Mouse (Mus musculus) megakaryocyte progenitor cell, adult 5-6 weeks (primary cell): ENCODE results near the gene Slc45a3. TPM values are rescaled to one million over a fixed set of nuclear protein-coding genes. Genes with fewer than 3 reads are reported as not detected.

ENCODE experiments used
- ATAC-seq: replicated peaks from 2 replicates; pipeline ENCODE4 v1.8.0; 2016; ENCODE audit warnings: mild to moderate bottlenecking, moderate TSS enrichment, inconsistent platforms; ENCODE audit not compliant: poor library complexity
- total RNA-seq, 2 experiments: library from RNA; stranded (forward) in 1 of 2; stranded (reverse) in 1 of 2; fragments of 157-497, 149-512 nt in 1 of 2; fragments of 200-1000 nt in 1 of 2; gene quantifications; 2 replicates each; pipeline versions ENCODE4 v1.2.3 to v1.2.4; 2015 to 2017

Gene Slc45a3
- total RNA-seq, 2 experiments from 2014 or later: 1.1 to 2.7 TPM

DNA sequence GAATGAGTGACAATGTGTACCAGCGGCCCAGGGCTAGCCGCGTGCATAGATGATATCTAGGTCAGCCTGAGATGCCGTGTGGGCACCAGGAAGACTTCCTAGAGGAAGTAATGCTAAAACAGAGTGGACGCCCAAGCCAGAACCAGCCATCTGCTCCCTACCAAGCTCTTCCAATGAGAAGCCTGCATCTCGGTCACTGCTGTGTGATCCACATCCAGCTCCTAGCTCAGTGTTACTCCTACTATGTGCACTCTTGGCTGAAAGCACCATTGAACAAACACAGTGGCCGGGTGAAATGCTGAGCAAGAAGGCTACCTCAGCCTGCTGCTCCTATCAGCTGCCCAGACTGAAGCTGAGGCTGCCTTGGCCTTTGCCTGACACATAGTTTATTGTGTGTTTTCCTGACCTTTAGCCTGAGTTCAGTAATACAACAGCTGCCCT, 29.8 kb downstream of the Slc45a3 start:
- 0 out of 2 replicates have a peak, but pooled peaks have one; percentile 19 for ATAC-seq

DNA sequence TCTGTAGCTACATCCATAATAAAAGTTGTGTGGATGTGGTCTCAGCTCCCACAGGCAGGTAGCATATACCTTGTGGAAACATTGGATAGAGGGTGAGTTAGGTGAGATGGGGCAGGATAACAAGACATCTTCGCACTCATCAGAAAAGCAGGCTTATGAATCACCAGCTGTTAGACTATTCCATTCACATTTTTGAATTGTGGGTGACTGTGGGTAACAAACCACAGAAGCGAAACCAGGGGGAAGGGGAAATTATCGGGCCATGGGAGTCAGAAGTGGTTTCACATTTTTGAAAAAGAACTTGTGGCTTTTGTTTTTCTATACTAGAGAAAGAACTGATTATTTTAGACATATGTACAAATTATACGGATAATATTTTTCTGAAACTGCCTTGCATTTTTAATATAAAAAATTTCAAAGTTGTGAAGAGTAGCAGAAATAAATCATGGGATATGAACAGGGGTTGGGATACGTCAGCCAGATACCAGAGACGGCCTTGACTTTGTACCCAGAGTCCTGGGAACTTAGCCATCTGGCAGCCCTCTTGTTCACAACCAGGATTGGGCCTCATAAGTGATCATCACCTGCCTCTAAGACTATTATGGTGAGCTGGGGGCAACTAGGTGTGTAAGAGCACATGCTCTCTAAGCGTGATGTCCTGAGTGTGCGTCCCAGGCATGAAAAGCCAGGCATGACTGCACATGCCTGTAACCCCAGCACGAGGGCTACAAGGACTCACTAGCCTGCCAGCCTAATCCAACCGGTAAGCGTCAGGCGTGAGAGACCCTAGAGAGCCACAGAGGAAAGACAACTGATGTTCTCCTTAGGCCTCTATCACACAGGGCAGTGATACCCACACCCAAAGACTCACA, 30.6 kb downstream of the Slc45a3 start:
- 0 out of 2 replicates have a peak, but pooled peaks have one; percentile 45 for ATAC-seq

DNA sequence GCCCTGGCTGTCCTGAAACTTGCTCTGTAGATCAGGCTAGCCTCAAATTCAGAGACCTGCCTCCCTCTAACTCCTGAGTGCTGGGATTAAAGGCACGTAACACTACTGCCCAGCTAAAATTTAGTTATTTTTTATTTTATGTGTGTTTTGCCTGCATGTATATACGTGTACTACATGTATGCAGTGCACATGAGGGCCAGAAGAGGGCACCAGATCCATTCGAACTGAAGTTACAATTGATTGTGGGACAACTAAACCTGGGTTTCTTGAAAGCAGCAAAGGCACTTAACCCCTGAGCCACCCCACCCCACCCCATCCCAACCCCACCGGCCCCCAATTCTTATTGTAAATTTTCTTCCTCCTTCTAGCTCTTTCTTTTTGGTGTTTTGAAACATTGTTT, 32.3 kb downstream of the Slc45a3 start:
- ATAC-seq: peak; percentile 88

DNA sequence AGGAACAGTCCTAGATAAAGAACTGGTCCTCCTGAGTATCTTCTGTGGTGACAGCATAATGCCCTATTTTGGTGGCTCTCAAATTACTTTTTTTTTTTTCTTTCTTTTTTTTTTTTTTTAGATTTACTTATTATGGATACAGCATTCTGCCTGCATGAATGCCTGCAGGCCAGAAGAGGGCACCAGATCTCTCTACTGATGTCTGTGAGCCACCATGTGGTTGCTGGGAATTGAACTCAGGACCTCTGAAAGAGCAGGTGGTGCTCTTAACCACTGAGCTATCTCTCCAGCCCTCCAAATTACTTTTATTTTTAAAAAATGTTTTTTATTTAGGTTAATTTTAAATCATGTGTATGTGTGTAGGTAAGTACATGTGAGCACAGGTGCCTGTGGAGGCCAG, 37.7 kb downstream of the Slc45a3 start:
- peak; percentile 26 for ATAC-seq

DNA sequence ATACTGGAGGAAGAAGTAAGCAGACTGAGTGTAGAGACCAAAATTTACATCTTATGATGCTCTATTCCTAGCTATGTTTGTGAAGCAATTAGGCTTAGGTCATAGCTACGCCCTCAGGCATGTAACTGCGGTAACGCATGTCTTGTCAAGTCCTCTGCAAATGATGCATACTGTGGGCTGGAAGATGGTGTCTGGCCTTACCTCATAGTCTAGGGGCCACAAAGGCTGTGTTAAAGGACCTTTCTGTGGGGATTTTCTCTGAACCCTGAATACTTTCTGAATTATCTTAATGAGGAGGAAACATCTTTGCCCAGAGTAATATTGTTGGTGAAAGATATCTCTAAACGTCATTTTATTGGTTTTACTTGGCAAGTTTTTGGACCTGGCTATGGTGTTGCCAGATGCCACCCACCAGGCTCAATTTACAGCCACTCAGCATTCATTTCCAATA, 39.1 kb downstream of the Slc45a3 start:
- peak; percentile 81 for ATAC-seq

DNA sequence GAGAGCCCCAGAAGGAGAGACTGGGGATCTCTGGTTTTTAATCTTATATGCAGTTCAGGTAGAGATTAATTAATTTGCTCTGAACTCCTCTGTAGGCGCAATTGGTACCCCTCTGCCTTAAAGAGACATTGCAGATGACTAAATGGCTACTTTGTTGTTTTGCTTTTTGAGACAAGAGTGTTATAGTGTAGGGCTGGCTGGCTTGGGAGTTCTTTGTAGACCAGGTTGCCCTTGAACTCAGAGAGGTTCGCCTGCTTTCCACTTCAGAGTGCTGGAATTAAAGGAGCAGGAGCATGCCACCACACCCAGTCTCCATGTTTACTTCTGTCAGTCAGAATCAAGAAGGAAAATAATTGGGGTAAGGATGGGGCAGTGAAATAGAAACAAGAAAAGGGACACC, 40.3 kb downstream of the Slc45a3 start:
- ATAC-seq: no peak

DNA sequence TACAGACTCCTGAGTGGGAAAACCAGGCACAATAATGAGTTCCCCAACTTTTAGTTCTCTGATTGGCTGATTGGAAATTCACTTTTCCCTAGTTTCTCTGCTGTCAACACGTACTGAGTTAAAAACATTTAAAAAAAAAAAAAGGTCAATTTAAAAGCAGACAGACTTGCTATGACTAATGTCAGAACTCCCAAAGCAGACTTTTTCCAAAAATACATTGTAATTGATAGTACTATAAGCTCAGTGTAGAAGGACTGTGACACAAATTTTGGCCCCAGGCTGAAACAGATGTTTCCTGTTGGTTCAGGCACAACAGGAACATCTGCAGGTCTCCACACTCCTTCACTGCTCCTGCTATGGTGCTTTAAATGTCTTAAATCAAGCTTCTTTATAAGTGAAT, 41.0 kb downstream of the Slc45a3 start:
- ATAC-seq: no peak

DNA sequence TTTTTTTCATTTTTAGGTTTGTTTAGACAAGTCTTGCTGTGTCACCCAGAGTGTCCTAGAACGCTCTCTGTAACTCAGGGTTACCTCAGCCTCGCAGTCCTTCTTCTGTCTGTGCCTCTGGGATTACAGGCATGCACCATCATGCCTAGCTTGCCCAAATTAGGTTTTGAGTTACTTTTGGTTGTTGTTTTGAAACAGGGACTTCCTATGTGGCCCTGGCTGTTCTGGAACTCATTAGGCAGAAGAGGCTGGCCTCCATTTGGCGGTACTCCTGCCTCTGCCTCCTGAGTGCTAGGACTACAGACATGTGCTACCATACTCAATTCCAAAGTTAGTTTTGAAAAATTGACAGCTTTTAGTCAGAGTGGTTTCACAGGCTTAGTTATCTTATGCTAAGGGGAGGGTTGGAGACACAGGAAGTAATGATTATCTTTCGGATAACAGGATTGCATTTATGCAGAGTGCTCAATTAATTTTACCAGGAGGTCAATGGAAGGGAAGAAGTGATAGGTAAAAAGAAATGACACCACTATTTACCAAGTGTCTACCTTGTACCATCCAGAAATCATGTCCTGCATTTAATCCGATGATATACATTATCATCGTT, 41.9 kb downstream of the Slc45a3 start:
- ATAC-seq: no peak

DNA sequence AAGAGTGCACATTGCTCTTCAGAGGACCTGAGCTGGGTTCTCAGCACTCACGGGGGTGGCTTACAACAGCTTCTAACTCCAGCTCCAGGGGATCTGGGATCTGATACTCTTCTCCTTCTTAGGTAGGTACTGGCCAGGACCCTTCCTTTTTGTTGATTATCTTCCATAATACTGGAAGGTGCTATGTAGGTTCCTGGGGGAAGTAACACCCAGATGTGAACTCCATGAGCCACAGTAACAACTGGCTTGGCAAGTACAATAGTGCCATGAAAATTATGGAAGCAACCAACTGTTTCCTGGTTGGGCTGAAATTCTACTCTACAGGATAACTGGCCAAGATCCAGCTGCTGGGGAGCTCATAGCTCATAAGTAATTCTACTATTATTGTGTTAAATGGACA, 42.7 kb downstream of the Slc45a3 start:
- ATAC-seq: no peak

DNA sequence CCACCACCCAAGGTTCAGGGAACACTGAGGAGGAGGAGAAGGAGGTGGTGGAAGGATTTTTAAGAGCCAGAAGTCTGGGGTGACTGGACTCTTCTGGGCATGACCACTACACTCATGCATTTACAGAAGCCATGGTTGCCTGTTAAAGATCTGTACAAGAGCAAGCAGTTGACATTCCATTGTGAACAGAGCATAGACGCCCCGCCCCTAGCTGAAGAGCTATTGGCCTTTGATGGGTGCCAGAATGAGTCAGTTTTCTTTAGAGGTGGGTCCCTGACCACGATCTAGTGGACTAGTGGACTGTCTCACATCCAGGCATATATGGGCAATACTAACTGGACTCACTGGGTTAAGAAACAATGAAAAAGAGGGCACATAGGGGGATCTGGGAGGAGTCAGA, 43.3 kb downstream of the Slc45a3 start:
- no peak for ATAC-seq

DNA sequence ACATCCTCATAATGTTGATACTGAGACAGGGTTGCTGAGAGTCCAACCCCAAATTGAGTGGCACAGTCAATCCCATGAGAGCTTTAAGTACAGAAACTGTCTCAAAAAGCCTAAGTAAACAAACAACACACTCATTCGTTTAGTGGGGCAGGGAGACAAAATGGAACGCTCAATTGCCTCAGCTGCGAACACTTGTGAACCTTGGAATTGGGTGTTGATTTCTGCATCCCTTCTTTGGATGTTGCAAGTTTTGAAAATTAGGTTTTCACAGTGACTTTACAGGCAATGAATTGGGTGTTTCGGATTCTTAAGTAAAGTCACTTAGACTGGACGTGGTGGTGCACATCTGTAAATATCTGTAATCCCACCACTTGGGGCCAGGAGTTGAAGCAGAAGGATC, 44.0 kb downstream of the Slc45a3 start:
- no peak for ATAC-seq

DNA sequence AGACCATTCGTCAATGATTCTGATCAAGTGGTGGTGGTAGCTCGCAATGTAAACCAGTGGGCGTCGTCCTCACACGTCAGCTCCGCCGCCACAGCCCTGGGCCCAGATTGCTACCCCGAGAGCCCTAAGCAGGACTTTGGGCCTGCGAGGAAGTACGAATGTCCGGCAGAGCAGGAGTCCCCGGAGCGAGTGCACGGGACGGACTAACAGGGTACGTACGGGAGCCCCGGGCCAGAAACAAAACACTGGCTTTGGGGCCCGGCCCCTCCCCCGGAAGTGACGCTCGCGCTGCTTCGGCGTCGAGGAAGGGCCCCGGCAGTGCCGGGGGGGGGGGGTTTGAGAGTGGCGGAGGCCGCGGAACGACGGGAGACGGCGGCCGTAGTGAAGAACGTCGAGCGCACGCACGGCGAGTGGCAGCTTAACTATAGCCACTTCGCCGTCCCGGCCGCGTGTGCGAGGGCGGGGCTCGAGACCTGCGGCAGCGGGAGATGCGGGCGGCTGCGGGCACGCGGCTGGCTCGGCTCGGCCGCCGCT, 44.6 kb downstream of the Slc45a3 start, which contains the start of gene Elk4:
Gene Elk4, plus strand, starts transcription at position 326 of the 534 bp plus-strand sequence.
- peak; percentile 57 for ATAC-seq

DNA sequence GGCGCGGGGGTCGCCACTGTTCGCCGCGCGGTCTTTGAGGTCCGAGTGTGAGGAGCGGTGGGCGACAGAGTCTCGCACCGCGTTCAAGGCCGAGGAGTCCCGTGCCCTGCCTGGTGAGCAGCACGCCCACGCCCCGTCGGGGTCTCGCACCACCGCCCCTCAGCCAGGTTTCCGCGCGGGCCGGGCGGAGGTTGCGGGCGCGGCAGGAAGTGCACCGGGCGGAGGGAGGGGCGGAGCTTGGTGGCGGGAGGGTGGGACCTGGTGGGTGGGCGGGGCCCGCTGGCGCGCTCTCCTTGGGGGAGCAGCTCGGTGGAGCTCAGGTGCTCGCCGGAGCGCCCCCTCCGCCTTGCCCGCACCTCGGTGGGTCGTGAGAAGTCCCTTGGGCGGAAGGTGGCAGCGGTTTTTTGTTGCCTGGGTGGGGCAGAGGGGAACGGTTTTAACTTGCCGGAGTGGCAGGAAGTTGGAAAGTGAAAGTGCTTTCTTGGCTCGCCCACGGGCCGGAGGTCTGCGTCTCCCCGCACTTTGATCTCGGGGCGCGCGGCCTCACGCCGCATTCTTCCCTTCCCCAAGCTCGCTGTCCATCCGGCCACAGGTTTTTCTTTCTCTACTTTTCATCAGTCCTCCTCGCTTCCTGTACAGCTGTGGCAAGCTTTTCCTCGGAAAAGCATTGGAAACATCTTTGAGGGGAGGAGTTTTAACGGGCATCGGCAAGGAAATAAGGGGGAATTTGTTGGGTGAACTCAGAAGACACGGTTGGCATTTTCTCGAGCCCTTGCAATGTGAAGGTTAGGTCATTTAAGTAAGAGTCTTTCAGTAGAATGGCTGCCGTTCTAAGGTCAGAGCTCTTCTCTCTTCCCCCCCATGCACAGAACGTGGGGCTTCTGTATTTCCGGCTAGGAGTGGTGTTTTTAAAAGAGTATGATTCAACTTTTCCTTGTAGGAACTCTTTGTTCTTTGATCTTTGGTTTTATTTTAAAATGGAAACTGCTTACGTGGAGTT, 45.4 kb downstream of the Slc45a3 start:
- peak; percentile 69 for ATAC-seq

DNA sequence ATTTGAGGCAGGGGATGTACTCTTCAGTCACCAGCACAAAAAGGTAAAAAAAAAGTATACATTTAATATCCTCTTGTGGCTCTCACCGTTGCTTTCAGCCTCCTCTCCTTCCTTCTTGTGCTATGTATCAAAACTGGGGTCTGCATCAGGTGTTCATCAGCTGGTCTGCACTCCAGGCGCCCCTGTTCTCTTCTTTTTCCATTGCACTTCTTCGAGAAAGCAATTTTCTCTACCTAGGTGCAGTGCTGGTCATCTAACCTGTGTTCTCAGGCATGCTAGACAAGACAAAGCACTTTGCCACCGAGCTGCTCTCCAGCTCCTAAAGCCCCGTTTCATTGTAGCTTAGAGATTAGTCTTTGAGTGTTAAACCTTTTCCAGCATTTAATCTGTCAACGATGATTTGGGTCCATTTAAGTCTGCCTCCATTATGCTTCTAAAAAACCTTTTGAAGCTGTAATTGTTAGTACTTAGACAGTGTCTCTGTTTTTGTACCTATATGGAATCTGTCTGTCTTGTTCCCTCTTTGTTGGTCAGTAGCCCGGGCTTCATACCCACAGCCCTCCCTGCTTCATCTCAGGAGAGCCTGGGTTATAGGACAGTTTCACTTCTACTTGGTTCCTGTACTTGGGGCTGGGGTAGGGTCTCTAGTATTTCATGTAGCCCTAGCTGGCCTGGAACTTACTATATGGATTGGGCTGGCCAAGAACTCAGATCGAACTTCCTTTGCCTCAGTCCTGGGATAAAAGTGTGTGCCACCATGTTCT, 46.3 kb downstream of the Slc45a3 start:
- no peak for ATAC-seq

DNA sequence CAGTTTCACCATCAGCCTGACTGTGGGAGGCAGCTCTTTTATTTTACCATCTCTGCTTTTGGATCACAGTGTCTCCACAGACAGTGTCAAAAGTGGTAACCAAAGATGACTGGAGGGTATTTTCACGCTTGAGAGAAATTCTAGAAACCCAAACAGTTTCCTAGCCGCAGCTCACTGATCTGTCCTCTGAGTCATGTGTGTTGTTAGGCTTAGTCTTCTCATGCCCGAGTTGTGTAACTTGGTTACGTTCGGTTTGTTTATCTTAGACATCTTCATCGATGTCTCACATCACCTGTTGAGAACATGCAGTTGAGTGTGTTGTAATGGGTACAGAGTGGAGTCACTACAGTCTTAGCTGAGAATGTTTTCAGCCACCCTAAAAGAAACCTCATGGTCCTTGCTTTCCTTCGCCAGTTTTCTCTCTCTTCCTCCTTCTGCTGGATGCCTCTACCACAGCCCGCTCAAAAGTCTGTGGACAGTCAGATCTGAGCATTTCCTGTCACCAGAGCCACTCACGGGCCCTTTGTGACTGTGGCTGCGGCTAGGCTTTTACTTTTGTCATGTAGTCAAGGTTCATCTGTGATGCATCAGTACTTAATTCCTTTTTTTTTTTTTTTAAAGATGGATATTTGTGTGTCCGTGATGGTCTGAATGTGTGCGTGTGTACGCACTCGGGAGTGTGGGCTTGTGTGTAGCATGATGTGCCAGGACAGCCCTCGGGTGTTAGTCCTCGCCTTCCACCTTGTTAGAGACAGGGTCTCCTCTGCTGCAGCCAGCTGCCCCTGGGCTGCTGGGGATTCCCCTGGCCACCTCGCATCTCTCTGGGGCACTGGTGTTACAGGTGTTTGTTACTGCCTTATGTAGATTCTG, 48.1 kb downstream of the Slc45a3 start:
- peak; percentile 13; the same call in 1 of the 2 replicates for ATAC-seq

DNA sequence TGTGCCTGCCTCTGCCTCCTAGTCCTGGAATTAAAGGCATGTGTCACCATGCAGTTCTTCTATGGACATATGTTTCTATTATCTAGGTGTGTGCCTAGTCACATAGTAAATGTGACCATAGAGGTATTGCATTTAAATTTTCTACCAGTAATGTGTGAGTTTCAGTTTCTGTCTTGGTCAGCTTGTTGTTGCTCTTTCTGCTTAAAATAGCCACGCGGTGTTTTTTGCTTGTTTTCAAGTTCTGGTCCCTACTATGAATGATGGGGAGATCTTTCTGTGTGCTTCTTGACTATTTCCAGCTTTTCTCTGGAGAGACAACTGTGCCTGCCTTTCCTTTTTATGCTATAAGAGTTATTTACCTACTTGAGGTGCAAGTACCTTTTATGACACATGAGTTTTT, 49.0 kb downstream of the Slc45a3 start:
- no peak for ATAC-seq

DNA sequence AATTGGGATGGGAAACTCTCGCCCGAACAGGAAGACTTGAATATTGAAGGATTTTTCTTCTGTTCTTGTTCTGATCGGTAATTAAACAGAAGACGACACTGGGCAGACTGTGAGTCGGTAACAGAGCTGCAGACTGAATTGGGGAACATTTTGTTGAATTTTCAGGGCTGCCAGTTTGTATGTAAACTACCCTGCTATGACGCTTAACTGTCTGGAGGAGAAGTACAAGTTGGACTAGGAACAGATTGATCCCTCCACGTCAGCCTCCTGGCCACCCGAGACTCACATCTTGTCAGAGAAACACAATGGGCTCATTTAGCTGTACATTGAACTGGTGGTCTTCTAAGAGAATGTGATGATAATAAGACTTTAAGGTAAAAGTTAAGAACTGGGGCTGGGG, 50.1 kb downstream of the Slc45a3 start:
- no peak for ATAC-seq

DNA sequence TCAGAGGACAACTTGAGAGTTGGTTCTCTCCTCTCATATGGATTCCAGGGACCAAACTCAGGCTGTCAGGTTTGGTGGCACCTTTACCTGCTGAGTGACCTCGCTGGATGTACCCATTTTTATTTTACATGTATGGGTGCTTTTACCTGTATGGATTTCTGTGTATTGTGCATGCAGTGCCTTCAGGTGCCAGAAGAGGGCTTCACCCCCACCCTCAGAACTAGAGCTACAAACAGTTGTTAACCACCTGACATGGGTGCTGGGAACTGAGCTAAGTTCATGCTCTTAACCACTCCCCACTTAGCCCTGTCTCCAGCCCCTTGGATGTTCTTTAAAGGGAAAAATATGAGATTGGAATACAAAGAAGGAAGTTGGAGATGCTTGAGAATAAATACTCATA, 52.0 kb downstream of the Slc45a3 start:
- ATAC-seq: peak; percentile 52; the same call in 1 of the 2 replicates

DNA sequence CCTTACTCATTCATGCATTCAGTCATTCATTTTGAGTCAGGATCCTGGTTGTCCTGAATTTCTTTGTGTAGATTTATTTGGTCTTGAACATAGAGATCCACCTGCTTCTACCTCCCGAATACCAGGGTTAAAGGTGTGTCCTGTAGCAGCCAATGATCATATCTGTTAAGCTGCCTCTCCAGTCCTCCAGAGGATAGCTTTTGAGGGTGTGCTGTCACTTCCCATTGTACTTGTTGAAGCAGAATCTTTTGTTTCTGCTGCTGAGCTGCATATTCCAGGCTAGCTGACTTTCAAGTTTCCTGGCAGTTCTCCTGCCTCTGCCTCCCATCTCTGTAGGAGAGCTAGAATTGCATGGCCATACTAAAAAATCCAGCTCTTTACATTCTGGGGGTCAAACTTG, 53.9 kb downstream of the Slc45a3 start:
- no peak for ATAC-seq
